Mouse (Mus musculus): ENCODE results near the gene Orai2.

DNA sequence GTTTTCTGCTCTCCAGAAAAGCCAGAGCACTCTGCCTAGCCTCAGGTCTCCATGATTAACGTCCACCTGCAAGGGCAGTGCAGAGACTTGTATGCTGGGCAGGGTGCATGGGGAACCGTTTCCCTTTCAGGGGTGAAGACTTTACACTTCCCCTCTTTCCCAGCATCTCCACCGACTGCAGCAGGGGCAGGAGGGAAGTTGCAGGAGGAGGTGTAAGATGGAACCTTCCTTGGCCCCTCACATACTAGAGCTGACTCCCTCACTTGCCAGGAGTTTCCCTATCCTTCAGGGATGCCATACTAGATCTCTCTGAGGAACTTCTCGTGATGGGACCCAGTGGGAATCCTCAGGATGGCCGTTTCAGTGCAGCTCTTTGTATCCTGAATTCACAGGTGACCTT, 40.0 kb upstream of the Orai2 start:
- no peak for TF ChIP-seq CTCF (IDR thresholded peaks at IDR 0.05; ENCODE audit: low read depth, low read length)
- TF ChIP-seq POLR2A (IDR thresholded peaks at IDR 0.05; ENCODE audit: borderline replicate concordance, low read depth, low read length) = no peak

All from bone marrow macrophage, adult 2 months (primary cell).